Mouse (Mus musculus): ENCODE measurements around the gene 9130023H24Rik. TPM values are rescaled to one million over a fixed set of nuclear protein-coding genes. Genes with fewer than 3 reads are reported as not detected.

9130023H24Rik gene
- total and polyA plus RNA-seq, 3 experiments, result 2.1 to 3.2 (median 2.2) TPM

DNA sequence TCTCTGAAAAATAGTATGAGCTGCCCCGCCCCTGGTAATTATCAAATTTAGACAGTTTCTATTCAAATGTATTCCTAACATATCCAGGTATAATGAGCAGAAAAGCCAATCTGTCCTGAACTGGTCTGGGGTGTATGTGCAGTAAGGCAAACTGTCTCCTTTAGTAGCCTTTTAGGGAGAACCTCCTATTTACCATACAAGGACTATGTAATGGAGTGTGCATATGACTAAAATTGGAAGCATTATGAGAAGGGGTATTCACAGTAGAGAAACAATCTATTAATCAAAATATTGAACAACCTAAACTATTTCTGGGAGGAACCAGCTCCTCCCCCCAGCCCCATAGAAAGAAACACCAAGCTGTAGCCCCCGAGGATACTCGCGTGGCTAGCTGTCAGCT, 41.9 kb upstream of the 9130023H24Rik start:
- Histone ChIP-seq H3K9me3 (replicated peaks; ENCODE audit: low read length) (no peaks in the 10 kb centered on the region), H3K79me2 (replicated peaks; ENCODE audit: control insufficient read depth, extremely low read depth, insufficient read depth, poor library complexity, severe bottlenecking) (no peaks in the 10 kb centered on the region), H3K27me3 (replicated peaks) (no peaks in the 10 kb centered on the region), H3K36me3 (replicated peaks in 1 of 2; ENCODE audit: control insufficient read depth in 1 of 2, insufficient read depth in 1 of 2, low read length in 1 of 2) (peaks cover 17 to 77% of the 10 kb centered on the region in 2 experiments), H3K4me2 (ENCODE audit: insufficient read depth, low read depth, poor library complexity, severe bottlenecking) (no peak overlapping the region), H3K27ac (ENCODE audit: insufficient read depth, low read depth) (no peak overlapping the region), H3K4me3 (replicated peaks in 1 of 3; ENCODE audit: low read depth in 2 of 3, low read length in 2 of 3, poor library complexity in 1 of 3) (no peak overlapping the region), H3K9ac (ENCODE audit: insufficient read depth, low read depth) (no peak overlapping the region), H3K4me1 (ENCODE audit: control insufficient read depth in 1 of 2, insufficient read depth in 2 of 2) (no peaks in the 10 kb centered on the region)
- dilution Hi-C loops (cut with MboI; ENCODE audit: extremely low pct_ligation_motif_present, extremely low pct_unique_long_range_greater_than_20kb, low sequenced_read_pairs), result no loop called here
- in situ Hi-C loops (cut with MboI; ENCODE audit: low pct_ligation_motif_present, low pct_unique_long_range_greater_than_20kb, low sequenced_read_pairs), result no loop called here
- DNase-seq (ENCODE audit: extremely low read depth), result no peak
- TF ChIP-seq BHLHE40 (IDR thresholded peaks at IDR 0.05; ENCODE audit: low read depth, low read length), result no peak
- TF ChIP-seq TCF12 (IDR thresholded peaks at IDR 0.05; ENCODE audit: low read depth, low read length), result no peak
- no peak for TF ChIP-seq ZC3H11A (IDR thresholded peaks at IDR 0.05; ENCODE audit: low read depth, low read length)
- no peak for TF ChIP-seq RCOR1 (conservative IDR thresholded peaks at IDR 0.05; ENCODE audit: low read depth, low read length)
- no peak for TF ChIP-seq CTCF (conservative IDR thresholded peaks at IDR 0.05 in 1 of 2, IDR thresholded peaks at IDR 0.05 in 1 of 2; ENCODE audit: low read depth in 2 of 2, low read length in 2 of 2)
- no peak for TF ChIP-seq MAZ (IDR thresholded peaks at IDR 0.05; ENCODE audit: low read depth, low read length)
- TF ChIP-seq ZNF384 (IDR thresholded peaks at IDR 0.05; ENCODE audit: low read depth, low read length), result no peak
- TF ChIP-seq HCFC1 (IDR thresholded peaks at IDR 0.05; ENCODE audit: low read depth, low read length), result no peak
- no peak for TF ChIP-seq TBP (conservative IDR thresholded peaks at IDR 0.05; ENCODE audit: low read depth, low read length)
- TF ChIP-seq KAT2A (IDR thresholded peaks at IDR 0.05; ENCODE audit: insufficient replicate concordance, low read length), result no peak
- no peak for TF ChIP-seq POLR2A (IDR thresholded peaks at IDR 0.05; ENCODE audit: low read depth, low read length)

DNA sequence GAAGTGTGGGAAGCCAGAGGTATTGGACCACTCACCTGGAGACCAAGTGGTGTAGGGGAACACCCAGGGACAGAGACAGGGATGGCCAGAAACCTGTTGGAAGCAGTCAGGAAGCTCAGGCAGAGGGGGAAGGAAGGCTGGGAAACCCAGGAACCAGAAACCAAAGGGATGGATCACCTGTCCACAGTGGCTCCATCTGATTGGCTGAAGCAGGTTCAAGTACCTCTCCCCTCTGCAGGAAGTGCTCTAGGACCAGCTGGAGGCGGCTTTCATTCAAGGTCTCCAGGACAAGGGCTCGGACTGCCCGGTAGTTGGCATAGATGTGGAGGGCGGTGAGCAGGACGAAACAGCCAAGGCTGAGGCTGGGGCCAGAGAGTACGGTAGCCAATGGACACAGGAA, 38.2 kb upstream of the 9130023H24Rik start:
- dilution Hi-C loops (cut with MboI; ENCODE audit: extremely low pct_ligation_motif_present, extremely low pct_unique_long_range_greater_than_20kb, low sequenced_read_pairs), result no loop called here
- DNase-seq (ENCODE audit: extremely low read depth), result no peak
- TF ChIP-seq CHD1 (IDR thresholded peaks at IDR 0.05; ENCODE audit: low read depth, low read length) (no peak), MYC (IDR thresholded peaks at IDR 0.05; ENCODE audit: low read depth, low read length) (no peak), PAX5 (IDR thresholded peaks at IDR 0.05; ENCODE audit: low read length) (no peak), ZMIZ1 (IDR thresholded peaks at IDR 0.05; ENCODE audit: low read depth, low read length) (no peak)
- H3K4me3 ChIP-seq (replicated peaks in 1 of 3; ENCODE audit: low read depth in 2 of 3, low read length in 2 of 3, poor library complexity in 1 of 3), result no peak overlapping the region
- H3K9me3 ChIP-seq (replicated peaks; ENCODE audit: low read length), result no peaks in the 10 kb centered on the region
- no peak overlapping the region for H3K27ac ChIP-seq (ENCODE audit: insufficient read depth, low read depth)
- H3K9ac ChIP-seq (ENCODE audit: insufficient read depth, low read depth), result no peak overlapping the region
- no peaks in the 10 kb centered on the region for H3K79me2 ChIP-seq (replicated peaks; ENCODE audit: control insufficient read depth, extremely low read depth, insufficient read depth, poor library complexity, severe bottlenecking)
- H3K36me3 ChIP-seq (replicated peaks in 1 of 2; ENCODE audit: control insufficient read depth in 1 of 2, insufficient read depth in 1 of 2, low read length in 1 of 2), result peaks cover 34 to 94% of the 10 kb centered on the region in 2 experiments
- no peak overlapping the region for H3K4me2 ChIP-seq (ENCODE audit: insufficient read depth, low read depth, poor library complexity, severe bottlenecking)
- in situ Hi-C loops (cut with MboI; ENCODE audit: low pct_ligation_motif_present, low pct_unique_long_range_greater_than_20kb, low sequenced_read_pairs), result no loop called here
- no peaks in the 10 kb centered on the region for H3K4me1 ChIP-seq (ENCODE audit: control insufficient read depth in 1 of 2, insufficient read depth in 2 of 2)
- no peaks in the 10 kb centered on the region for H3K27me3 ChIP-seq (replicated peaks)

DNA sequence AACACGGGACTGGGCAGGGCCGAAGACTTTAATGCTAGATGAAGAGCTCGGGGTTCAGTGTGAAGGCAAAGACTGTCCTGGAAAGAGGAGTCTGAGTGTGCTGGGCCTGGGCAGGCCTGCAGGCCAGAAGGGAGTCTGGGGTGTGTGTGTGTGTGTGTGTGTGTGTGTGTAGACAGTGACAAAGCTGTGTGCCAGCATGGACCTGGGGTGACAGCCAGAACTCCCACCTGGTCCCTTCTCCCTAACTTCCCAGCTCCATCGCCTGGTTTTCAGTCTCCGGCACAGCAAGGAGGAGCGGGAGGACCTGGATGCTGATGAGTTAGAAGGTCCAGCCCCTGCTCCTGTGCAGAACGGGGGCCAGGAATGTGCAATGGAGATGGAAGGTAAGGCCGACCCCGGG, 33.7 kb upstream of the 9130023H24Rik start:
- dilution Hi-C loops (cut with MboI; ENCODE audit: extremely low pct_ligation_motif_present, extremely low pct_unique_long_range_greater_than_20kb, low sequenced_read_pairs) (no loop called here), in situ Hi-C loops (cut with MboI; ENCODE audit: low pct_ligation_motif_present, low pct_unique_long_range_greater_than_20kb, low sequenced_read_pairs) (no loop called here)
- Histone ChIP-seq H3K36me3 (replicated peaks in 1 of 2; ENCODE audit: control insufficient read depth in 1 of 2, insufficient read depth in 1 of 2, low read length in 1 of 2) (peaks cover 30 to 63% of the 10 kb centered on the region in 2 experiments), H3K4me1 (ENCODE audit: control insufficient read depth in 1 of 2, insufficient read depth in 2 of 2) (no peaks in the 10 kb centered on the region), H3K9ac (ENCODE audit: insufficient read depth, low read depth) (no peak overlapping the region), H3K27ac (ENCODE audit: insufficient read depth, low read depth) (no peak overlapping the region), H3K27me3 (replicated peaks) (peaks cover 3% of the 10 kb centered on the region), H3K4me2 (ENCODE audit: insufficient read depth, low read depth, poor library complexity, severe bottlenecking) (no peak overlapping the region), H3K79me2 (replicated peaks; ENCODE audit: control insufficient read depth, extremely low read depth, insufficient read depth, poor library complexity, severe bottlenecking) (no peaks in the 10 kb centered on the region), H3K4me3 (replicated peaks in 1 of 3; ENCODE audit: low read depth in 2 of 3, low read length in 2 of 3, poor library complexity in 1 of 3) (no peak overlapping the region), H3K9me3 (replicated peaks; ENCODE audit: low read length) (no peaks in the 10 kb centered on the region)
- no peak for TF ChIP-seq CHD1 (IDR thresholded peaks at IDR 0.05; ENCODE audit: low read depth, low read length)
- no peak for TF ChIP-seq KAT2A (IDR thresholded peaks at IDR 0.05; ENCODE audit: insufficient replicate concordance, low read length)
- TF ChIP-seq USF2 (conservative IDR thresholded peaks at IDR 0.05; ENCODE audit: low read depth, low read length), result no peak
- TF ChIP-seq MEF2A (IDR thresholded peaks at IDR 0.05; ENCODE audit: borderline replicate concordance, low read depth, low read length), result no peak
- no peak for TF ChIP-seq EP300 (IDR thresholded peaks at IDR 0.05; ENCODE audit: low read length)
- TF ChIP-seq JUND (conservative IDR thresholded peaks at IDR 0.05; ENCODE audit: low read depth, low read length), result no peak
- no peak for TF ChIP-seq PAX5 (IDR thresholded peaks at IDR 0.05; ENCODE audit: low read length)
- TF ChIP-seq ZNF384 (IDR thresholded peaks at IDR 0.05; ENCODE audit: low read depth, low read length), result no peak
- TF ChIP-seq CHD2 (IDR thresholded peaks at IDR 0.05; ENCODE audit: low read length), result no peak
- TF ChIP-seq POLR2AphosphoS2 (IDR thresholded peaks at IDR 0.05; ENCODE audit: low read depth, low read length), result no peak
- TF ChIP-seq TCF12 (IDR thresholded peaks at IDR 0.05; ENCODE audit: low read depth, low read length), result no peak
- no peak for TF ChIP-seq UBTF (IDR thresholded peaks at IDR 0.05; ENCODE audit: low read depth, low read length)
- TF ChIP-seq MAX (IDR thresholded peaks at IDR 0.05; ENCODE audit: low read length), result no peak
- no peak for TF ChIP-seq SMC3 (IDR thresholded peaks at IDR 0.05; ENCODE audit: low read depth, low read length)
- no peak for TF ChIP-seq MAZ (IDR thresholded peaks at IDR 0.05; ENCODE audit: low read depth, low read length)
- no peak for TF ChIP-seq RCOR1 (conservative IDR thresholded peaks at IDR 0.05; ENCODE audit: low read depth, low read length)
- no peak for TF ChIP-seq GABPA (IDR thresholded peaks at IDR 0.05; ENCODE audit: insufficient replicate concordance, low read depth, low read length)
- no peak for TF ChIP-seq IRF4 (IDR thresholded peaks at IDR 0.05; ENCODE audit: low read depth, low read length)
- no peak for TF ChIP-seq NRF1 (IDR thresholded peaks at IDR 0.05; ENCODE audit: low read depth, low read length)
- no peak for TF ChIP-seq MYC (IDR thresholded peaks at IDR 0.05; ENCODE audit: low read depth, low read length)
- DNase-seq (ENCODE audit: extremely low read depth), result no peak
